Mouse (Mus musculus): ENCODE data around the gene Ccr1.
"Not testable (repeated sequence)": the region's sequence is repeated elsewhere in the genome, so short reads cannot be mapped to it uniquely, and the experiment has no call there.

The Ccr1 gene

DNA sequence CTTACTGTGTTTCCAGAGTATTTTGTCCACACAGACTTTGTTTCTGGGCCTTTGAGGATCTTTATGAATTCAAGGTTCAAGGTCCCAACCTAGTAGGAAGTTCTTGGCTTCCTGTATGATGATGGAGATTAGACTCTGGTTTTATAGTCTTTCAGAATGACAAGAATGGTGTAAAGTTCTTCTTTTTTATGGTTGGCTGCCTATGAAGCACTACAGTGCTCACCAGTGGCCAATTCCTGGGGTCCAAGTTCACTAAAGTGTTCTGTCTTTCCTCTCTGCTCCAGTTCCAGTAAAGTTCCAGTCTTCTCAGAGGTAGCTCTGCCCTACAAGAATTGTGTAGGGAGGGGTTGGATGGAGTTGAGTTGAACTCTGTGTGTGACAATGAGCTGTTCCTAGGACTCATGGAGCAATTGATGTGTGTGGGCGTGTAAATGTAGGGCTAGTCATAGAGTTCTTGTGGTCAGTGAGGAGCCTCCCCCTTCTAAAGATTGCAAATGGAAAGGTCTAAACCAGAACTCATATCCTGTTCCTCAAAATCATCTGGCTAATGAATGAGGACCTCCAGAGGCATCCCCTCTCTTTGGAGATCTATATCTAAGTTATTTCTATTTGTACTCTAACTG, at the start of gene Ccr1:
TSS of gene Ccr1 (minus strand) at position 403 of the 623 bp plus-strand sequence.
- DNase-seq (ENCODE audit: low spot score) = no peak

DNA sequence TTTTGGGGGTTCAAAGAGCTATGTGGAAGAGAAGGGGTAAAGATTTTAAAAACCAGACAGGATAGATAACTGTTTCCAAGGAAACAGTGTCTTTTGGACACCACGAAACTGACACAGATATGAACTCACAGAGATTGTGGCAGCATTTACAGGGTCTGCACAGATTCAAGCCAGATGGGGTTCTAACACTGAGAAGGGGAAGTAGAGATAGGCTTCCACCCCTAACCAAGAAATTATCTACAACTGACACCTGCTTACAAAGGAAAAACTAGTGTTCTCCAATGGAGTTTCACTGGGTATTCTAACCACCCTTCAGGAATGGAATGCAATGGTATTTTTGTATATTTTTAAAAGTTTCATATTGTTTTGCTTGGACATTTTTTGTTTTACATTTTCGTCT, 47.6 kb upstream of the Ccr1 start:
- no peak for DNase-seq (ENCODE audit: low spot score)

DNA sequence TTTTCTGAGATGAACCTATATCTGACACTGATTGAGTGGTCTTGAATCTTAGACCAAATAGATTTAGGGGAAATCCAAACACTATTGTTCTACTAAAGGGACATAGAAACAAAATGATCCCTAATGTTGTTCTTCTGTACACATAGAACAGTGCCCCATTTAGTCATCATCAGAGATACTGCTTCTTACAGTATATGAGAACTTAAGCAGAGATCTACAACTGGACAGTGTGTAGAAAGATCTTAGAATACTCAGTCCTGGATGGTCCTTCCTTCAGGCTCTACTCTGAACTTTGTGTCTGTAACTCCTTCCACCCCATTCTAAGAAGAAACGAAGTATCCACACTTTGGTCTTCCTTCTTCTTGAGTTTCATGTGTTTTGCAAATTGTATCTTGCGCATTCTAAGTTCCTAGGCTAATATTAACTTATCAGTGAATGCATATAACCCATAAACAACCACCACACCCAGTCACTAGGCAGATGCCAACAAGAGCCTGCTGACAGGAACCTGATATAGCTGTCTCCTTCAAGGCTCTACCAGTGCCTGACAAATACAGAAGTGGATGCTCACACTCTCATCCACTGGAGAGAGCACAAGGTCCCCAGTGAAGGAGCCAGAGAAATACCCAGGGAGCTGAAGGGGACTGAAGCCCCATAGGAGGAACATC, 46.6 kb upstream of the Ccr1 start:
- no peak for DNase-seq (ENCODE audit: low spot score)

DNA sequence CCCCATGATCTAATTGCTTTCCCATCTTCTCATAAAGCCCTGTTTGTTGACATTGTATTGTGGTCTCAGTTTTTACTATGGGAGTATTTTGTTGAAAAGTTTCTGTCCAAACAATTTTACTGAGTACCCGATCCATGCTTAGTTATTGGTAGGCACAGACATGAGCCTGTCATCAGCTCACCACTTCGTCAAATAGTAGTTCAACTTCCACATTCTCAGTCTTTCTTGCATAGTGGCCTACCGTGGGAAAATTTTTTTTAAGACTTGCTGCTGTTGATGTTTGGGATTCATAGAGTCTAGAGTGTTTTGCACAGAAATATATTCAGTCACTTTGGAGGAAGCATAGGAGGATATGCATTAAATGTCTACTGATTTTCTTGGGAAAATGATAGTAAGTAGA, 44.8 kb upstream of the Ccr1 start:
- DNase-seq (ENCODE audit: low spot score) = no peak

DNA sequence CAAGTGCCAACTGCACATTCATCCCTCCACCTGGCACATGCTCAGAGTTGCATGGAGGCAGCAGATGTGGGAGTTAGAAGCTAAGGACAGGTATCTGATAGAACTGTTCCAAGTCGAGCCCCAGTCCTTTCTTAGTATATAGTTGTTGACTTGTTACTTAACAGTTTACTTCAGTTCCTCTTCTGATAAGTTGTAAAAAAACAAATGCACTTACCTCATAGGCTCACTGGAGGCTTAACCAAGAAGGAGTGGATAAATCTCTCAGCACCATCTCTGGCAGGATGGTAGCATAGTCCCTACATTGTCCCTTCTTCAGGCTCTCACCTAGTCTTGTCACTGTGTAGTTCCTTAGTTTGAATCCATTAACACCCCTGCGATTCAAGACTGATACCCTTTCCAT, 44.2 kb upstream of the Ccr1 start:
- DNase-seq (ENCODE audit: low spot score) = no peak

DNA sequence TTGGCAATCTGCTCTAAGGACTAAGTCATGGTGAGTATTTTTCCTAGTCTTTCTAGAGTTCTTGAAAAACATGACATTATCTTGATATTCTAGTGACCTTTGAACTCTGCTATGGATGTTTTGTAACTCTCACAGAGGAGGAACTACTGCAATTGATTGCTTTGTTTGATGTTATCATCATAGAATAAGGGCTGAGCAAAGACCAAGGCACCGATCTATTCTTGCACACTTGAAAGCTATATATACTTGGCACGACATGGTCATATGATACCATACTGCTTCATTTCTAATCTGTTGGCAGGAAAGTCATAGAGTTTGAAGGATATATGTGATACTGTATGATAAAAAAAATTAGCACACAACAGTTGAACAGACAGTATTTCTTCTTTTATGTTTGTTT, 31.3 kb upstream of the Ccr1 start:
- no peak for DNase-seq (ENCODE audit: low spot score)

DNA sequence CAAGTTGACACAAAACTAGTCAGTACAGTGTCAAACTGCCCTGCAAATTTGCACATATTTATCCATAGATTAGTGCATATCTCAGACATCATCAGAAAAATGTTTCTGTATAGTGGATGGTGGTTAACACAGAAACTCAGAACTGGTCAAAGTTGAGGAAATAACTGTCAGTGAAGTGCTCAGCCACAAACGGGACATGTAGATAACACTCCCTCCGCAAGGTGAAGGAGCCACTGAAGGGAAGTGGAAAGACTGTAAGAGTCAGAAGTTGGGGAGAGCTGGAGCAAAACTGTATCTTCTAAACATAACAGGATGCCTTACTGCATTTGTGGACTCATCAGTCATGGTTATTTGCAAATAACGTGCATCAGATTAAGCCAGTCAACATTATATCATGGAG, 29.2 kb upstream of the Ccr1 start:
- no peak for DNase-seq (ENCODE audit: low spot score)

DNA sequence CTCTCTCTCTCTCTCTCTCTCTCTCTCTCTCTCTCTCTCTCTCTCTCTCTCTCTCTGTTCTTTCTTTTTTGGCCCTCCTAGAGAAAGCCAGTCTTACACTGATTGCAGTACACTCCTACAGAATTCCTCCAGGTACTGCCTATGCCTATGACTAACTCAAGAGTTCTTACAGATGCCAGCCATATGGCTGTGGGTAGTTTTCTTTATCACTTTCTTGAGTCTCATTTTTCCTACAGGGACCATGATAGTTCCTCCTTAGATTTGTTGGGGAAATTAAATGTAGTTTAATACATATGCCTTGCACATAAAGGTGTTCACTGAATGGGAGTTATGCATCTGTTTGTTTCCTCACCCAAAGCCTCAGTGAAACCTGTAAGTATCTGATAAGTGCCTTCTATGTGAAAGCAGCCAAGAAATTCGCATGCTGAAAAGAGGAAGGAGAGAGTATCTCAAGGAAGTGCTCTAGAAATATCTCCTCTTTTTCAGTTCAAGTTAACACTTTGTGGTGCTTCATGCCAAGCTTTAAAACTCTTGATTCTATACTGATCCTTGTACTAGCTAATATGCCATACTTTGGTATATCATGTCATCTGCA, 22.9 kb upstream of the Ccr1 start:
- no peak for DNase-seq (ENCODE audit: low spot score)

DNA sequence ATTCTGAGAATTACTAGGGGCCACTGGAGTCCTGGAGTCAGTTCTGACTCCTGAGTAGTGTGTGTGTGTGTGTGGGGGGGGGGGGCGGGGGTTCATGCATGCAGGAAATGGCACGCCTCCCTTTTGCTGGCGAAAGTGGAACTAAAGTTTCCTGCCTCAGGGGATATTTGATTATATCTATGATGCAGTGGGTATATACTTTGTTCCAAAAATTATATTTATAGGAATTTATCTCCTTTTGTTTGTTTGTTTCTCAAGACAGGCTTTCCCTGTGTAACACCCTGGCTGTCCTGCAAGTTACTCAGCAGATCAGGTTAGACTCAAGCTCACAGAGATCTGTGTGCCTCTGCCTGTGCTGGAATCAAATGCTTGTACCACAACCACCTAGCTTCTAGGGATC, 21.2 kb upstream of the Ccr1 start:
- DNase-seq (ENCODE audit: low spot score) = no peak

DNA sequence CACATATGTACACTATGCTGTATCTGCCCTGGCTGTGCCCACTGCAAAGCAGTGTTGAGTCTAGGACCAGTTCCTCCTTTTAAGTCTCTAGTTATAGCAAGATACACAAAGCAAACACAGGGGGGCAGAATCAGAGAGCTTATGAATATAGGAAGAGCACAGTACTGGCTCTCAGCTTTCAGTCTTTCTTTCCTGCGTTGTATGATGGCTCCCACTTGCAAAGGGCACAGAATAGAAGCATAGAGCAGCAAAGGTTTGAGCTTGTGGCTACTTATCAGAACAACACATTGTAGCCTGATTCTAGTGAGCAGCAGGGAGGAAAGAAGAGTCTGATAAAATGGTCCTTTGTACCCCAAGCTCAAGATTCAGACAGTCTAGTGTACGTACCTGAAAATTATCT, 17.7 kb upstream of the Ccr1 start:
- no peak for DNase-seq (ENCODE audit: low spot score)

DNA sequence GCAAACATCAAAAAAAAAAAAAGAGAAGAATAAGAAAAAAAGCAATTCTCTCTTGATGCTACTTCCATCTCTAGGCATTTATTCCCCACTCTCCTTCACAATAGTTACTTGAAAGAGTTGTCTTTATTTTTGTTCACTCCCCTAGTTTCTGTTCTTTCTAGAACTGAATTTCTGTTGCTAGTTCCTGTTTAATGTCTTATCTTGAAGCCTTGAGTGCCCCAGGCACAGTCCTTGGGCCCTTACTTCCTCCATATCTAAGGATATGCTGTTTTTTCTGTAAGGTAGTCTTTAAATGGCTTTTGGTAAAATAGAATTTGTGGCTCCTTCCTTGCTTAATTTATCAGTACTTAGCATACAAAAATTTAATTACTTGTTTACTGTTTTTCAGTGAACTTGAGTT, 16.5 kb upstream of the Ccr1 start:
- DNase-seq (ENCODE audit: low spot score) = no peak

DNA sequence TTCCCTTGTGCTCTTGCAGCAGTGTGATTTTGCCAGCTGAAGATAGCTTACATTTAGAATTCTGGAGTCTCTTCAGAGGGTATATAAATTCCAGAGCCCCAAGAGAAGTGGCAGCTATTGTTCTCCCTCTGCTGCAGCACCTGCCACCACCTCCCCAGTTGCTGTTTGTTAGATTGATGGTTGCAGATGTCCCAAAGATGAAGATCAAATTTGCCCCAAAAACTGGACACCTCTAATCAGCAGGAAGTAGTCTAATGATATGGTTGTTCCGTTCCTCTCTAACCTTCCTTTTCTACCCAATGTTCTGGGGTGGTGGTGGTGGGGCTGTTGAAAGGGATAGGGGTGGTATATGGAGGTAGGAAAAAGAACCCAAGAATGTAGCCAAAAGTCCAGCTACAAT, 14.2 kb upstream of the Ccr1 start:
- no peak for DNase-seq (ENCODE audit: low spot score)

DNA sequence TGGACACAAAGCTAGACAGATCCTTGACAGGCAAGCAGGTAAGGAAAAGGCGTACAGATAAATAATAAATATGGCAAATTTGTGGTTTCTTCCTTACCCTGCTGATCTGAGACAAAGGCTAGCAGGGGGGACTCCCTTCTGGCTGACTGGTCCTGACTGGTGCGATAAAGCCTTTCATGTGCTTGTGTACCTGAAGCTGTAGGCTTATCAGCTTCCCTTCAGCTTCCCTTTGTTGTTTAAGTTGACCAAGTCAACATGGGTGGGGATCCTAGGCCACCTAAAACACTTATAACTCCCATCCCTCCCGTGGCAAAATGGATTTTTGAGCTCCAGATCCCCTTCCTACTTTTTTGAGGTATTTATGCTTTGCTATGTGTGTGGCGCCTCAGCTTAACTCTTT, 13.4 kb upstream of the Ccr1 start:
- no peak for DNase-seq (ENCODE audit: low spot score)

DNA sequence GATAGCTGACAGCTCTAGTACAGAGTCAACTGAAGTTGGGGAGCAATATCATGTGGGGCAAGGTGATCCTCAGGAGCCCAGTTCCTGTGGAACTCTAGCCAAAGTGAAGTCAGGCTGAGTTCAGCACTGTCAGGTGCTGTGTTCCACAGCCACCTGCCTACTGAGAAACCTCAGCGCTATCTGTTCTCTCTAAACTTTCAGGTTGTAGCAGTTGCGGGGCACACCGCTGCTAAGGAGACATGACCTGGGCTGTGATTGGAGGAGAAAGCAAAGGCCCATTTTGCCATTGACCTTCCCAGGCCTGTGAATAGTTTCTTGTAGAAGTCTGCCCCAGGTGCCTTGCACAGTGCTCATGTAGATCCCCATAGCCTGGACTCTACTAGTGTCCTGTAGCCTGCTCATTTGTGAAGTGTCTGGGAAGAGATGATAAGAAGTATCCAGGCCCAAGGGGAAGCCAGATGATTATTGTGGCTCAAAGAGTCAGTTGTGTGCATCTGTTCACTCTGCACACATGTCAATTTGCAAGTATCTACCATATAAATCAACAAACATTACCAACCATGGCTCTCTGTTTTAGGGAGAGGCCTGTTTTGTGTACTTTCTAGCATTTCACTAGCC, 12.5 kb upstream of the Ccr1 start:
- not testable (repeated sequence) for DNase-seq (ENCODE audit: low spot score)

DNA sequence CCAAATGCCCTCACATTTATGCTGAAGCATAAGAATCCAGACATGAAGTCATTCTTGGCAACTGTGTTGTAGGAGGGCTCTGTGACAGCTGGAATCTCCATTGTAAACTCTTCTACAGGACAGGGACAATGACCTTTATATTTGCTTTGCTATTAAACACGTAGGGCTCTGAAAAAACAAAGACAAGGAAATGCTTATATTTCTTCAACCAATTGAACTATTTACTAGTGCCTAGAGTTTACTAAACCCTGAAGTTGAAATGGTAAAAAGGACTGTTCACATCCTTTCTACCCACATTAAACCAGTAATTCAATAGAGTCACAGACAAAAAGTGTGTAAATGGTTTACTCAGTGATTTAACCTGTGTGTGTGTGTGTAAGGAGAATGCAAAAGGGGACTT, 9.8 kb upstream of the Ccr1 start, which contains the start of gene Ccr1l1:
TSS of gene Ccr1l1 (minus strand) at position 101 of the 400 bp plus-strand sequence.
- no peak for DNase-seq (ENCODE audit: low spot score)

DNA sequence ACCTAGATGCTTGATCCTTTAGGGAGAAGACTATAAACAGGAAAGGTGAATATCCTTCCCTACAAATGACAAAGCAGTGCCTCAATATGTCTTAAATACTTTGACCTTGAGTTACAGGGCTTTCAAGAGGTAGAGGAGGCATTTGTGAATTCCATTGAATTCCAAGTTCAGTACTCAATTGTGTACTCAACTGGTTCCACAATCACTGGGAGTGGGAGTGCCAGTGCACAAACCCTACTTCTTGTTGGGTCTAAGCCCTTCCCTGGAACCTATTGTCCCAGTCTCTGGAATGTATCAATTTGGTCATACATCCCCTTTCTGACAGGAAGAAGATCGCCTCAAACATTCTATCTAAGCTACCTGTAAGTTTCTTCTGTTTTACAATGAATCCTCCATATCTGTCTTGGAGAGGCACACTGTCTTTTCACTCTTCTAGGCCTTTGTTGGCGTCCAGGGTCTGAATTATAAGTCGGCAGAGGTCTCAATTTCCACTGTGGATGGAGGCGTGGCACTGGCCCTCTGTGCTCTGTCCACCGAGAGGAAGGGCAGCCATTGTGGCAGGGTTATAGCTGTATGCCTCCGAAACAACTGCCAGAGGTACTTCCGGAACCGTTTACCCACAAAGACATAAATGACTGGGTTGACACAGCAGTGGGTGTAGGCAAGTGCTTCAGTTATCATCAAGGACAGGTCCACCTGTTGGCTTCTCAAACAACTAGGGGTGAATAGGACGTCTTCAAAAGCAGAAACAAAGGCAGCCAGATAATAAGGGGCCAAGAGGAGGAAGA, 8.6 kb upstream of the Ccr1 start:
- no peak for DNase-seq (ENCODE audit: low spot score)

DNA sequence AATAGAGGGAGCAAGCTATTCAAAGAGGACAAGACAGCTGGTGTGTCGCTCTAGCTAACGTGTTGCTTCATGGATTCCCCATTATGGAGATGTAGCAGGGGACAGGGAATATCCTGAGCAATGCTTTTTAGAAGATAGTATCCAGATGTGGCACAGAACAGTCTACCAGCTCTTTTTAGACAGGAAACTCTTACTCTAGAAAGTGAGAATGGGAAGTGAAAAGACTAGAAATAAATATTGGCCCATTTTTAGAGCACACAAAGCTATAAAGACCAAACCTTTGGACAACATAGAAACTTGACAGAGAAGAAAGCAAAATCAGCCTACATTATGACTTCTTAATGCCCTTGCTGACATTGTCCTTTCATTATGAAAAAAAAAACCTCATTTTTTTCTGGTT, 7.1 kb upstream of the Ccr1 start:
- no peak for DNase-seq (ENCODE audit: low spot score)

DNA sequence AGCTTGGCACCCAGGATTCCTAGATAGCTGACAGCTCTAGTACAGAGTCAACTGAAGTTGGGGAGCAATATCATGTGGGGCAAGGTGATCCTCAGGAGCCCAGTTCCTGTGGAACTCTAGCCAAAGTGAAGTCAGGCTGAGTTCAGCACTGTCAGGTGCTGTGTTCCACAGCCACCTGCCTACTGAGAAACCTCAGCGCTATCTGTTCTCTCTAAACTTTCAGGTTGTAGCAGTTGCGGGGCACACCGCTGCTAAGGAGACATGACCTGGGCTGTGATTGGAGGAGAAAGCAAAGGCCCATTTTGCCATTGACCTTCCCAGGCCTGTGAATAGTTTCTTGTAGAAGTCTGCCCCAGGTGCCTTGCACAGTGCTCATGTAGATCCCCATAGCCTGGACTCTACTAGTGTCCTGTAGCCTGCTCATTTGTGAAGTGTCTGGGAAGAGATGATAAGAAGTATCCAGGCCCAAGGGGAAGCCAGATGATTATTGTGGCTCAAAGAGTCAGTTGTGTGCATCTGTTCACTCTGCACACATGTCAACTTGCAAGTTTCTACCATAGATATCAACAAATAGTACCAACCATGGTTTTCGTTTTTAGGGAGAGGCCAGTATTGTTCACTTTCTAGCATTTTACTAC, 1.5 kb downstream of the Ccr1 start:
- DNase-seq (ENCODE audit: low spot score) = not testable (repeated sequence)

DNA sequence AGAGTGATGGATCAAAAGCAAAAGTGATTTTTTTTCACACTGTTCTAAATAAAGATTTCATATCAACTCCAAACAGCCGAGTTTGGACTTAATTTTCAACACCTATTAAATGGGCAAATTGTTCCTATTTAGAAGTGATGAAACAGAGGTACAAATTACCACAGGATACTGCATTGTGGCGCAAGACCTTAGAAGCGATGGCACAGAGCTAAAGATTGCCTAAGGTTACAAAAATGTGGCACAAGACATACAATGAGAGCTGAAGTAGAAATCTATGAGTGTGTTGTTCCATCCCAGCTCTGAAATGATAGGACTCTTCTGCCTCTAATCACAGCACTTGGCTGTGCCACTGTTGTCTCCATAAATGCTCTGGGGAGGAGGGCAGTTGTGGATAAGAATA, 3.7 kb downstream of the Ccr1 start:
- DNase-seq (ENCODE audit: low spot score) = no peak

DNA sequence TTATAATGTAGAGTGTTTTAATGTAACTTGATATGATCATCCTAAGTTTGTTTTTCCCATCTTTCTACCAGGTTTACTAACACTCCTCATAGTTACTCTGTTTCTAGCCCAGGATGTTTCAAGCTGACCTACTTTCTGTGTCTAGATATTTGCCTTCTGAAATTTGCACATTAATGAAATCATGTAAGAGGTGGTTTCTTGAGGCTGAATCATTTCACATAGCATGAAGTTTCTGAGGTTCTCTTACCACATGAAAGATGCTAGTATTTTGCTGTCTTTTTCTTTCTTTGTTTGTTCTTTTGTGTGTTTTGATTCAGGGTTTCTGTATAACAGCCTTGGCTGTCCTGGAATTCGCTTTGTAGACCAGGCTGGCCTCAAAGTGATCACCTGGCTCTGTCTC, 8.3 kb downstream of the Ccr1 start:
- DNase-seq (ENCODE audit: low spot score) = no peak

DNA sequence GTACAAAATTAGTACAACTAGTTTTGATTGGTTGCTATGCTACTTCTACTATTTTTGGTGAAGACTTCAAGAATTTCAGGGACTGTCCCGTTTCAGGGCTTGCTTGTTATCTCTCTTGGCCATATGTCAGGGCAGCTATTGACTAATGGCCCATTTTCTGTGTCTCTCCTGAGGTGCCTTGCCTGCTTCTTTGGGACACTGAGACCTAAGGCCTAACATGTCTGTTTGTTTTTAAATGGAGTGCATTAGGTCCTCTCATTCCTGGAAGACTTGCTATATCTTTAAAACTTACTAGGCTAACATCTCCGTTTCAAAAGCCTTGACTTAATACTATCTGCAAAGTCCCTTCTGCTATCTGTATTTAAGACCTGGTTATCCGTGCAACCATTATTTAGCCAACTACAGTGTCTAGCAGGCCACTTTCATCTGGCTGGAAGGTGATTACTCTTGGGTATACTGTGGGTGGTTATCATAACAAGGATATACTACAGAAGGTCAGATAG, 10.5 kb downstream of the Ccr1 start:
- no peak for DNase-seq (ENCODE audit: low spot score)

DNA sequence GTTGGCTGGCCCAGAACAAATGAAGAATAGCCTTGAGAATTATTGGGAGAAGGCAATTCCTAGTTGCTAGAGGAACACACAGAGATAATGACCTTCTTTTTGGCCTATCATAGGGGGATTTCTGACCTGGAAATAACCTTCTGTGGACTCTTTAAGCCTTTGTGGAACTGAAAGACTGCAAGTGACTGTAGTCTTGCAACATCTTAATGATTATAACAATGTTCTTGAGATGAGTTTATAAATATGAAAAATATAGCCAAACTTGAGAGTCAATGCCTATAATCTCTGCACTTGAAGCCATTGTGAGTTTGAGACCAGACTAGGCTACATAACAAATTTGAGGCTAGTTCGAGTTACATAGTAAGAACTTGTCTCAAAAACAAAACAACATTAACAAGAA, 11.6 kb downstream of the Ccr1 start:
- DNase-seq (ENCODE audit: low spot score) = no peak

All from testis, postnatal 14 days (tissue).